Mouse (Mus musculus) erythroblast, embryonic 14.5 days (primary cell): ENCODE measurements around the gene Hdac7.

Experiments
- GATA1 ChIP-seq: IDR thresholded peaks from 2 replicates; pipeline ENCODE4 v1.6.1; 2012; ENCODE audit warnings: low read length, inconsistent platforms, mixed read lengths
- TAL1 ChIP-seq: IDR thresholded peaks from 3 replicates; pipeline ENCODE4 v1.6.1; 2012; ENCODE audit warnings: low read length, inconsistent platforms, mixed read lengths

- no peak for TF ChIP-seq GATA1
- TF ChIP-seq TAL1: no peak
Observed at GRCm38 (mm10) chr15:97841383-97841782, 2.9 kb downstream of the Hdac7 start.
